Mouse (Mus musculus) lung, embryonic 15.5 days (tissue): ENCODE measurements at regions not wholly inside any gene's neighbourhood (a gene's known extent, or its start where the extent isn't known, plus 50 kb on each side); places are given as distances from the start of the nearest gene placed in this dataset. TPM values are rescaled to one million over a fixed set of nuclear protein-coding genes. Genes with fewer than 3 reads are reported as not detected.

Experiments used
- ATAC-seq: fragments of 200-750 bp; cut with Nextera tagmentation; 2 replicates; pipeline ENCODE4 v1.8.0; 2017; ENCODE audit warnings: moderate number of reproducible peaks, borderline replicate concordance; ENCODE audit not compliant: low FRiP score, low TSS enrichment; ENCODE audit errors: extremely low read depth
- H3K27ac ChIP-seq: fragments of 300-500 bp; sonication (generic); 2 replicates; pipeline ENCODE4 v1.5.1; 2015; ENCODE audit warnings: moderate library complexity, mild to moderate bottlenecking, inconsistent platforms
- H3K27me3 ChIP-seq: fragments of 300-500 bp; sonication (generic); 2 replicates; pipeline ENCODE4 v1.6.1; 2015; ENCODE audit warnings: inconsistent platforms
- H3K36me3 ChIP-seq: fragments of 300-500 bp; sonication (generic); 2 replicates; pipeline ENCODE4 v1.6.1; 2015; ENCODE audit warnings: inconsistent platforms
- H3K4me1 ChIP-seq: fragments of 300-500 bp; sonication (generic); 2 replicates; pipeline ENCODE4 v1.6.1; 2015; ENCODE audit warnings: inconsistent platforms
- H3K4me2 ChIP-seq: fragments of 300-500 bp; sonication (generic); 2 replicates; pipeline ENCODE4 v1.6.1; 2015; ENCODE audit warnings: inconsistent platforms, mild to moderate bottlenecking, moderate library complexity
- H3K4me3 ChIP-seq: fragments of 300-500 bp; sonication (generic); 2 replicates; pipeline ENCODE4 v1.5.1; 2015; ENCODE audit warnings: mild to moderate bottlenecking, inconsistent platforms
- H3K9ac ChIP-seq: fragments of 300-500 bp; sonication (generic); 2 replicates; pipeline ENCODE4 v1.6.1; 2015; ENCODE audit warnings: inconsistent platforms
- H3K9me3 ChIP-seq: fragments of 300-500 bp; sonication (generic); 2 replicates; pipeline ENCODE4 v1.6.1; 2016; ENCODE audit warnings: inconsistent platforms
- WGBS: fragments of 180-500 bp; shearing (Covaris S2); methylation state at CpG from one replicate; pipeline ENCODE4 v1.1.7; 2015; 5-methylcytosine and 5-hydroxymethylcytosine counted together
- microRNA-seq: library from miRNA; unstranded; fragments of <30 nt; microRNA quantifications from one replicate; pipeline ENCODE4, GENCODE M21; 2016

DNA sequence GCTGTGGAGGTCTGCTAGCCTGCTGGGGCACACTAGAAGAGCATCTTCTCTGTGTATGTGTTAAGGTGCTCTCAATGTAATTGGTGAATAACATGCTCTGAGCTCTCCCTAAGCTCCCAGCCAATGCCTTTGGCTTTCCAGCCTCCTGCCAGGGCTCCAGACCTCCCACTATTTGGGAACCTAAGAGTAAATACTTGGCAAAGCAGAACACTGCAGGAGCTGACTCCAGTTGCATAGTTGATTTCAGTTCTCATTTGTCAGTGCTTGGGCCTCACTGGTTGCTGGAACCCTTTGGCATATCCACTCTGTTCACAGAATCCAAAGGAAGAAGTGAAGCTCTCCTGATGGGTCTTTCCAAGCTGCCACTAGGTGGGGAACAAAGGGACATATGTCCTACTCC lies 602.7 kb downstream of the Gm826 start:
- H3K4me1 ChIP-seq = peaks cover 13% of the 10 kb centered on the region
- H3K36me3 ChIP-seq = no peaks in the 10 kb centered on the region
- H3K9ac ChIP-seq = no peak overlapping the region
- ATAC-seq = no peak
- no peak overlapping the region for H3K4me3 ChIP-seq
- no peaks in the 10 kb centered on the region for H3K9me3 ChIP-seq
- no peaks in the 10 kb centered on the region for H3K27me3 ChIP-seq
- H3K27ac ChIP-seq = no peak overlapping the region; the same call in 1 of the 2 replicates
- H3K4me2 ChIP-seq = no peak overlapping the region

DNA sequence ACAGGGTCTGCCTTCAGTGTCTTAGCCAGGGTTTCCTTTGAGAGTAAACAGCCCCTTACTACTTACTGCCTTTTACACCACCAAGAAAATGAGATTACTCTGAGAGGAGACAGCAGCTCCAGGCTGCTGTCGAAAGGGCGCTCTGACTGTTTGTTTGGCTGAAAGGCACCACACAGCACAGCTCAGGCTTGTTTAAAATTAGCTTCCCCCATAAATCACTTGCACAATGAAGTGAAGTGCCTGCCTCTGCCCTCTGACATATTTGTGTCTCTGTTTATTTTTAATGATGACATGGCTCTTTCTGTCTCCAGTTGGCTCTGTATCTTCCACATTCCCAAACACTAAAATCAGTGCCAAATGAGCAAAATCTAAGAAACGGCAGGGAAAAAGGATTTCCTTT lies 601.5 kb downstream of the Gm826 start:
- peaks cover 13% of the 10 kb centered on the region for H3K4me1 ChIP-seq
- WGBS = 16% methylated on average over 3 of the region's 3 CpGs
- no peaks in the 10 kb centered on the region for H3K36me3 ChIP-seq
- H3K9me3 ChIP-seq = no peaks in the 10 kb centered on the region
- H3K4me3 ChIP-seq = no peak overlapping the region
- H3K4me2 ChIP-seq = no peak overlapping the region
- H3K9ac ChIP-seq = no peak overlapping the region
- H3K27ac ChIP-seq = peak overlapping the region; percentile 73
- no peaks in the 10 kb centered on the region for H3K27me3 ChIP-seq
- ATAC-seq = peak; percentile 97

DNA sequence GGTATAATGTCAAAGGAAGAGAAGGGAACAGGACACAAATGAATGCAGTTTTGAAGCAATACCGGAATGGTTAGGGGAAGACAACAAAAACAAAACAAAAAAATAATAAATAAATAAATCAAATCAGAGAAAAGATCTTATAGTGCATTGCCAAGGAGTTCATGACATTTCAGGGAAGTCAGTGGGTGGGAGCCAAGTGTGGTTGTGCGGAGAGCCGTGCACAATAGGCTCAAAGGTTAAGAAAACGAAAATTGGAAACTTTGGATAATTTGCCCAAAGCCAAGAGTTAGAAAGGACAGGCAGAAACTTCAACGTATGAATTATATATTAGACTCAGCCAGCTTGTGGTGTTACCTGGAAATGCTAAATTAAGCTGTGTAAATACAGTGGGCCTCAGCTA lies 599.4 kb downstream of the Gm826 start:
- peaks cover 13% of the 10 kb centered on the region for H3K4me1 ChIP-seq
- no peak overlapping the region for H3K4me3 ChIP-seq
- H3K27ac ChIP-seq = no peak overlapping the region
- WGBS = 57% methylated on average over 5 of the region's 5 CpGs
- H3K9ac ChIP-seq = no peak overlapping the region
- no peaks in the 10 kb centered on the region for H3K27me3 ChIP-seq
- H3K36me3 ChIP-seq = no peaks in the 10 kb centered on the region
- no peak for ATAC-seq
- H3K4me2 ChIP-seq = no peak overlapping the region
- no peaks in the 10 kb centered on the region for H3K9me3 ChIP-seq

DNA sequence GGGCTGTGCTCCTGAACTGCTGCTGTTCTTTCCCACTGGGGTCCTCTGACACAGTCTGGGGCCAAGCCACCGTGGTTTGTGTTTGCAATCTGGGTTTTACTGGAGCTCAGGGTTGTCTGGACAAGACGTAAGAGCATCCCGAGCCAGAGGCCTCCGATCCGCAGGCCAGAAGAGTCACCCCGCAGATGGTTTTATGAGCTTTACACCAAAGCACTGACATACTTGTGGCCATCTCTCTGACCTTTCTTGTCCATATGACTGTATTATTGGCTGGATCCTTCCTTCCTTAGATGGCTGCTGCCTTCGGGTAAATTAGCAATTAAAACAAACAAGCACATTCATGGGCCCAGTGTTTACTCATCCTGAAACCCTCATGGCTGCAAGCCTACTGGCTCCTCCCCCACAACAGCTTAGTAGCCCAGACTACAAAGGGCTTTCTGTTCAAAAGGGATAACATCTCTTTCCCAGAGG lies 578.4 kb downstream of the Gm826 start:
- Histone ChIP-seq H3K27me3 (no peaks in the 10 kb centered on the region), H3K4me2 (no peak overlapping the region), H3K4me3 (no peak overlapping the region), H3K9ac (no peak overlapping the region), H3K9me3 (no peaks in the 10 kb centered on the region), H3K27ac (no peak overlapping the region), H3K4me1 (no peaks in the 10 kb centered on the region), H3K36me3 (no peaks in the 10 kb centered on the region)
- ATAC-seq = peak; percentile 85
- 37% methylated on average over 7 of the region's 7 CpGs for WGBS

DNA sequence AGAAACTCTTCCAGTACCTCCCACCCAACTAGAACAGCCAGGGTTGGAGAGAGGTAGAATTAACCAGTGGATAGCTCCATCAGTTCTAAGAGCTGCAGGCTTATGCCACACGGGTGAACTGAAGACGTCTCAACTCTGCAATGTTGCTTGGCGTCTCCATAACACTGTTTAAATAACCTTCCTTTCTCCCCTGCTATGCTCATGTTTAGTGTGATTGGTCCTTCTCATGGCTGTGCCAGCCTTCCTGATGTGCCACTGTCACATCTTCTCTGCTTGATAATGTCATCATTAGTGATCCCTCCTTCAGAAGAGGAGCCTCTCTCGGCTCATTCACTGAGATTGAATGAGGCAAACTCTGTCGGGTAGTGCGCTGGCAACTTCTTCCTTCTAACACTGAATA lies 573.2 kb downstream of the Gm826 start:
- Histone ChIP-seq H3K4me1 (no peaks in the 10 kb centered on the region), H3K9me3 (no peaks in the 10 kb centered on the region), H3K4me3 (no peak overlapping the region), H3K9ac (no peak overlapping the region), H3K36me3 (no peaks in the 10 kb centered on the region), H3K27me3 (no peaks in the 10 kb centered on the region), H3K27ac (no peak overlapping the region), H3K4me2 (no peak overlapping the region)
- WGBS = 84% methylated on average over 6 of the region's 6 CpGs
- ATAC-seq = no peak

DNA sequence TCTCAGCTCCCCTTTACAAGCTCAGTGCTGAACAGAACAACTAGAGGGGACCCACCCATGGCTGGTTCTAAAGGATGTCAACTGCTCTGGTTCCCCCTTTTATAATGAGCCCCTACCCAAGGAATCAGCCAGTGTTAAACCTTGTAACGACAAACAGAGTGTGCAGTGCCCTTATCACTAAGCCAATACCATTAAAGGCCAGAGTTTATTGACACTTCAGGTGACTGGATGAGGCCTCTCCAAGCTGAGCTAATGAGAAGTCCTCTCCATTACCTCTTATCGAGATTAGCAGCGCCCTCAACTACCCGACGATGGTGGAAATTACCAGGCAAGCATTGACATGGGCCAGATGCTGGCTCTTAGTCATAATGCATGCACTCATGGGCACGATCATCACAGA lies 570.8 kb downstream of the Gm826 start:
- no peak for ATAC-seq
- WGBS = 17% methylated on average over 6 of the region's 6 CpGs
- Histone ChIP-seq H3K27me3 (no peaks in the 10 kb centered on the region), H3K4me2 (no peak overlapping the region), H3K4me3 (no peak overlapping the region), H3K9ac (no peak overlapping the region), H3K27ac (no peak overlapping the region), H3K4me1 (no peaks in the 10 kb centered on the region), H3K36me3 (no peaks in the 10 kb centered on the region), H3K9me3 (no peaks in the 10 kb centered on the region)

Small RNA genes lying in the stretch of these regions (microRNA-seq; reads per million reads assigned to microRNA genes)
- not detected for gene Gm44319
